Mouse (Mus musculus): Measurements from ENCODE around the gene Rftn1. TPM values are rescaled to one million over a fixed set of nuclear protein-coding genes. Genes with fewer than 3 reads are reported as not detected.

The Rftn1 gene
- polyA plus RNA-seq, 1 experiment from 2014 or later = 13.9 TPM

DNA sequence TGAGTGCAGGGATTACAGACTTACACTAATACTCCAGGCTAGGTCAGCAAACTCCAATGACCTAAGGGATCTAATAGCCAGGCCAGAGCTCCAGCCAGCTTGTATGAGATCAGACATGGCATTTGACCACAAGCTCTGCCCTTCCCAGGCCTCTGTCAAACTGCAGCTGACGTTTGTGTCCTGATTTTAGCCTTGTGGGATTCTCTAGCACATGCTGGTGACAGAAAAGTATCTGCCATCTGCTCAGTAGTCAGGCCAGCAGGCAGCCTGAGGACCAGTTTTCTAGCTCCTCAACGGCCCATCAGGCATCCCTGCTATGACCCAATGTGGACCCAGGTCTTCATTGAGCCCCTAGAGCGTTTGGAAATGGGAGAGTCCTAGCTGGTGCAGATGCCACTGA lies 188.3 kb downstream of the Rftn1 start:
- WGBS = 77% methylated on average over 3 of the region's 3 CpGs
- Histone ChIP-seq H3K4me1 (ENCODE audit: insufficient read depth, low read length) (peaks cover 11% of the 10 kb centered on the region), H3K9ac (replicated peaks; ENCODE audit: low read length) (no peak overlapping the region), H3K36me3 (ENCODE audit: insufficient read depth, low read length) (no peaks in the 10 kb centered on the region), H3K9me3 (ENCODE audit: low read length) (no peaks in the 10 kb centered on the region), H3K27me3 (ENCODE audit: insufficient read depth, low read length) (no peaks in the 10 kb centered on the region), H3K4me2 (replicated peaks; ENCODE audit: low read depth, low read length) (no peak overlapping the region), H3K27ac (ENCODE audit: low read length) (no peak overlapping the region), H3K4me3 (ENCODE audit: low read length) (no peak overlapping the region)
- no peak for ATAC-seq (ENCODE audit: low FRiP score, low TSS enrichment)

GRCm38 (mm10) chr17:50001754-50002153 lies 188.7 kb downstream of the Rftn1 start:
- no peaks in the 10 kb centered on the region for H3K36me3 ChIP-seq (ENCODE audit: insufficient read depth, low read length)
- ATAC-seq (ENCODE audit: low FRiP score, low TSS enrichment) = no peak
- H3K27me3 ChIP-seq (ENCODE audit: insufficient read depth, low read length) = no peaks in the 10 kb centered on the region
- no peak overlapping the region for H3K4me3 ChIP-seq (ENCODE audit: low read length)
- H3K9ac ChIP-seq (replicated peaks; ENCODE audit: low read length) = no peak overlapping the region
- no peak overlapping the region for H3K27ac ChIP-seq (ENCODE audit: low read length)
- no peaks in the 10 kb centered on the region for H3K9me3 ChIP-seq (ENCODE audit: low read length)
- H3K4me2 ChIP-seq (replicated peaks; ENCODE audit: low read depth, low read length) = no peak overlapping the region
- H3K4me1 ChIP-seq (ENCODE audit: insufficient read depth, low read length) = peaks cover 7% of the 10 kb centered on the region; the same call in 1 of the 2 replicates

DNA sequence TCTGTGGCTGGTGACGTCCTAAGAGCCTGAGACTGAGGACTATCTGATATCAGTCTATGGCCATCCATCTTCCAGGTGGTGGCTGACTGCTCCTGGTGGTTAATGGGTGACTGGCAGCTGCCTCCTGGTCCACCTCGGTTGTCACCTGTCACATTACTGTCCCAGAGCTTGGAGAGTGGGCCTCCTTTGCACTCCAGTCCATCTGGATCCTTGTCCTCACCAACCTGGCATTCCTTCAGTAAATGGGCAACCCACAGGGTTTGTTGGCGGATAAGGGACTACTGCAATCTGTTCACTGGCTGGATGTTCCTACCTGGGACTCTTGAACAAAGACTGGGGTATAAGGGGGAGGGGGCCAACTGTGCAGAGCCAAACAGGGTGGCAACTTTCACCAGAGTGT lies 189.9 kb downstream of the Rftn1 start:
- no peaks in the 10 kb centered on the region for H3K9me3 ChIP-seq (ENCODE audit: low read length)
- no peaks in the 10 kb centered on the region for H3K36me3 ChIP-seq (ENCODE audit: insufficient read depth, low read length)
- WGBS = 82% methylated on average over 3 of the region's 3 CpGs
- H3K4me3 ChIP-seq (ENCODE audit: low read length) = no peak overlapping the region
- H3K4me2 ChIP-seq (replicated peaks; ENCODE audit: low read depth, low read length) = no peak overlapping the region
- no peaks in the 10 kb centered on the region for H3K27me3 ChIP-seq (ENCODE audit: insufficient read depth, low read length)
- 0 out of 2 replicates have a peak, but pooled peaks cover 6% of the 10 kb centered on the region for H3K4me1 ChIP-seq (ENCODE audit: insufficient read depth, low read length)
- no peak for ATAC-seq (ENCODE audit: low FRiP score, low TSS enrichment)
- H3K9ac ChIP-seq (replicated peaks; ENCODE audit: low read length) = no peak overlapping the region
- H3K27ac ChIP-seq (ENCODE audit: low read length) = no peak overlapping the region

- ATAC-seq (ENCODE audit: low FRiP score, low TSS enrichment) = 0 out of 2 replicates have a peak, but pooled peaks have one; percentile 23
- no peaks in the 10 kb centered on the region for H3K27me3 ChIP-seq (ENCODE audit: insufficient read depth, low read length)
- no peaks in the 10 kb centered on the region for H3K9me3 ChIP-seq (ENCODE audit: low read length)
- no peaks in the 10 kb centered on the region for H3K36me3 ChIP-seq (ENCODE audit: insufficient read depth, low read length)
- H3K4me2 ChIP-seq (replicated peaks; ENCODE audit: low read depth, low read length) = no peak overlapping the region
- no peak overlapping the region for H3K4me3 ChIP-seq (ENCODE audit: low read length)
- H3K9ac ChIP-seq (replicated peaks; ENCODE audit: low read length) = no peak overlapping the region
- no peak overlapping the region for H3K27ac ChIP-seq (ENCODE audit: low read length)
- WGBS = 26% methylated on average over 5 of the region's 5 CpGs
- H3K4me1 ChIP-seq (ENCODE audit: insufficient read depth, low read length) = 0 out of 2 replicates have a peak, but pooled peaks cover 6% of the 10 kb centered on the region
Measured at GRCm38 (mm10) chr17:49996626-49997152, 193.8 kb downstream of the Rftn1 start.

DNA sequence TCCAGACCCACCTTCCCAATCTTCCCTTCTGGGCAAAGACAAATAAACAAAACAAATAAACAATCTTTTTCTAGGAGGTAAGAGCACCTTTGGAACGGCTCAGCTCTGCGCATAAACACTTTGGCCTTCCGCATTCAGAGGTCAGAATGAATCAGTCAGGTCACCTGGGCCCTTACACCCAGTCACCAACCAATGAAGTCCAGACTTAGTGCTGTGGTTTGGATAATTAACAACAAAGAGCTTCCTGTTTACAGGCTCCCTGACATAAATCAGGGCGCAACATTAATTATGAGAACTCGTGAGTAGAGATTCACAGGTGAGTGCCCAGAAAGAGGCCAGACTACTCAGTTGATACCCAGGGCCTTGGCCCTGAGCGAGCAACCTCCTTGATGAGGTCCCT lies 194.4 kb downstream of the Rftn1 start:
- 0 out of 2 replicates have a peak, but pooled peaks cover 6% of the 10 kb centered on the region for H3K4me1 ChIP-seq (ENCODE audit: insufficient read depth, low read length)
- no peaks in the 10 kb centered on the region for H3K36me3 ChIP-seq (ENCODE audit: insufficient read depth, low read length)
- no peak overlapping the region for H3K27ac ChIP-seq (ENCODE audit: low read length)
- no peak overlapping the region for H3K9ac ChIP-seq (replicated peaks; ENCODE audit: low read length)
- H3K4me2 ChIP-seq (replicated peaks; ENCODE audit: low read depth, low read length) = no peak overlapping the region
- no peaks in the 10 kb centered on the region for H3K27me3 ChIP-seq (ENCODE audit: insufficient read depth, low read length)
- no peak for ATAC-seq (ENCODE audit: low FRiP score, low TSS enrichment)
- no peak overlapping the region for H3K4me3 ChIP-seq (ENCODE audit: low read length)
- H3K9me3 ChIP-seq (ENCODE audit: low read length) = no peaks in the 10 kb centered on the region
- WGBS = 64% methylated on average over 6 of the region's 6 CpGs

GRCm38 (mm10) chr17:49995226-49995625 lies 195.2 kb downstream of the Rftn1 start:
- WGBS = 83% methylated on average over 3 of the region's 3 CpGs
- Histone ChIP-seq H3K36me3 (ENCODE audit: insufficient read depth, low read length) (no peaks in the 10 kb centered on the region), H3K27ac (ENCODE audit: low read length) (no peak overlapping the region), H3K9me3 (ENCODE audit: low read length) (no peaks in the 10 kb centered on the region), H3K4me1 (ENCODE audit: insufficient read depth, low read length) (0 out of 2 replicates have a peak, but pooled peaks cover 6% of the 10 kb centered on the region), H3K4me3 (ENCODE audit: low read length) (no peak overlapping the region), H3K9ac (replicated peaks; ENCODE audit: low read length) (no peak overlapping the region), H3K4me2 (replicated peaks; ENCODE audit: low read depth, low read length) (no peak overlapping the region), H3K27me3 (ENCODE audit: insufficient read depth, low read length) (no peaks in the 10 kb centered on the region)
- no peak for ATAC-seq (ENCODE audit: low FRiP score, low TSS enrichment)

- no peaks in the 10 kb centered on the region for H3K36me3 ChIP-seq (ENCODE audit: insufficient read depth, low read length)
- H3K9ac ChIP-seq (replicated peaks; ENCODE audit: low read length) = no peak overlapping the region
- H3K27ac ChIP-seq (ENCODE audit: low read length) = no peak overlapping the region
- ATAC-seq (ENCODE audit: low FRiP score, low TSS enrichment) = no peak
- H3K4me1 ChIP-seq (ENCODE audit: insufficient read depth, low read length) = 0 out of 2 replicates have a peak, but pooled peaks cover 6% of the 10 kb centered on the region
- H3K4me2 ChIP-seq (replicated peaks; ENCODE audit: low read depth, low read length) = no peak overlapping the region
- H3K9me3 ChIP-seq (ENCODE audit: low read length) = no peaks in the 10 kb centered on the region
- no peaks in the 10 kb centered on the region for H3K27me3 ChIP-seq (ENCODE audit: insufficient read depth, low read length)
- WGBS = 75% methylated on average over 3 of the region's 3 CpGs
- H3K4me3 ChIP-seq (ENCODE audit: low read length) = no peak overlapping the region
Measured at GRCm38 (mm10) chr17:49993631-49994030, 196.8 kb downstream of the Rftn1 start.

- no peak overlapping the region for H3K4me2 ChIP-seq (replicated peaks; ENCODE audit: low read depth, low read length)
- H3K9me3 ChIP-seq (ENCODE audit: low read length) = no peaks in the 10 kb centered on the region
- no peak overlapping the region for H3K9ac ChIP-seq (replicated peaks; ENCODE audit: low read length)
- no peak overlapping the region for H3K4me3 ChIP-seq (ENCODE audit: low read length)
- H3K4me1 ChIP-seq (ENCODE audit: insufficient read depth, low read length) = 0 out of 2 replicates have a peak, but pooled peaks cover 6% of the 10 kb centered on the region
- no peaks in the 10 kb centered on the region for H3K27me3 ChIP-seq (ENCODE audit: insufficient read depth, low read length)
- no peaks in the 10 kb centered on the region for H3K36me3 ChIP-seq (ENCODE audit: insufficient read depth, low read length)
- WGBS = 54% methylated on average over 11 of the region's 11 CpGs
- H3K27ac ChIP-seq (ENCODE audit: low read length) = no peak overlapping the region
- no peak for ATAC-seq (ENCODE audit: low FRiP score, low TSS enrichment)
Measured at GRCm38 (mm10) chr17:49992625-49993603, 197.6 kb downstream of the Rftn1 start.

DNA sequence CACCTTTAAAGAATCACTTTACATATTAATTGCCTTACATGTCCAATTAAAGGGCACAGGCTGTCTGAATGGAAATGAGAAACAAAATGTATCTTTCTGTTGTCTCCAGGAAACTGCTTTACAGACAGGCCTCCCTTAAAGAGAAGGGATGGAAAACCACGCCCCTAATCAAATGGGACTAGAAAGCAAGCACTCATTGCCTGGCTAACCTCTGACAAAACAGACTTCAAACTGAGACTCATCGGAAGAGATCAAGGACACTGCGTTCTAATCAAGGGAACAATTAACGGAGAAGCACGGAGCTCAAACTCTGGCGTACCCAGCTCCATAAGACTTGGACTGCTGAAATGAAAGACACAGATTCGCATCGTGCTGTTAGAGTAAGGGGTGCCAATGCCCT lies 200.9 kb downstream of the Rftn1 start:
- H3K36me3 ChIP-seq (ENCODE audit: insufficient read depth, low read length) = no peaks in the 10 kb centered on the region
- H3K9me3 ChIP-seq (ENCODE audit: low read length) = no peaks in the 10 kb centered on the region
- H3K4me2 ChIP-seq (replicated peaks; ENCODE audit: low read depth, low read length) = no peak overlapping the region
- no peak overlapping the region for H3K27ac ChIP-seq (ENCODE audit: low read length)
- H3K27me3 ChIP-seq (ENCODE audit: insufficient read depth, low read length) = no peaks in the 10 kb centered on the region
- WGBS = 72% methylated on average over 8 of the region's 8 CpGs
- ATAC-seq (ENCODE audit: low FRiP score, low TSS enrichment) = no peak
- H3K4me3 ChIP-seq (ENCODE audit: low read length) = no peak overlapping the region
- no peak overlapping the region for H3K9ac ChIP-seq (replicated peaks; ENCODE audit: low read length)
- H3K4me1 ChIP-seq (ENCODE audit: insufficient read depth, low read length) = no peaks in the 10 kb centered on the region

GRCm38 (mm10) chr17:49987095-49987494 lies 203.4 kb downstream of the Rftn1 start:
- Histone ChIP-seq H3K36me3 (ENCODE audit: insufficient read depth, low read length) (no peaks in the 10 kb centered on the region), H3K9ac (replicated peaks; ENCODE audit: low read length) (no peak overlapping the region), H3K4me2 (replicated peaks; ENCODE audit: low read depth, low read length) (no peak overlapping the region), H3K9me3 (ENCODE audit: low read length) (no peaks in the 10 kb centered on the region), H3K4me1 (ENCODE audit: insufficient read depth, low read length) (no peaks in the 10 kb centered on the region), H3K27ac (ENCODE audit: low read length) (no peak overlapping the region), H3K27me3 (ENCODE audit: insufficient read depth, low read length) (no peaks in the 10 kb centered on the region), H3K4me3 (ENCODE audit: low read length) (no peak overlapping the region)
- no peak for ATAC-seq (ENCODE audit: low FRiP score, low TSS enrichment)
- WGBS = 88% methylated on average over 6 of the region's 6 CpGs

All from kidney, embryonic 16.5 days (tissue).